Mouse (Mus musculus) C2C12 (cell line): ENCODE data around the gene Adgrl2. TPM values are rescaled to one million over a fixed set of nuclear protein-coding genes. Genes with fewer than 3 reads are reported as not detected.

ENCODE experiments used
- H3K27me3 ChIP-seq: one replicate; pipeline ENCODE4 v1.6.1; 2011; ENCODE audit not compliant: control insufficient read depth, insufficient read depth, insufficient read length
- H3K36me3 ChIP-seq: one replicate; pipeline ENCODE4 v1.6.1; 2011; ENCODE audit not compliant: control insufficient read depth, insufficient read depth
- H3K4me3 ChIP-seq: one replicate; pipeline ENCODE4 v1.5.1; 2011; ENCODE audit warnings: mild to moderate bottlenecking, control low read depth; ENCODE audit not compliant: poor library complexity, insufficient read depth, severe bottlenecking
- H3K79me2 ChIP-seq: one replicate; pipeline ENCODE4 v1.6.1; 2011; ENCODE audit not compliant: control insufficient read depth, insufficient read depth
- H3K79me3 ChIP-seq: one replicate; pipeline ENCODE4 v1.6.1; 2011; ENCODE audit warnings: low read depth, control low read depth
- H3ac ChIP-seq: one replicate; pipeline ENCODE3; 2011; ENCODE audit warnings: low read depth; ENCODE audit not compliant: control insufficient read depth, insufficient read length
- CEBPB ChIP-seq: IDR thresholded peaks from one replicate; pipeline ENCODE4 v1.6.1; 2011; ENCODE audit warnings: low read depth, mild to moderate bottlenecking, control low read depth, moderate library complexity
- CTCF ChIP-seq: IDR thresholded peaks from one replicate; pipeline ENCODE4 v1.5.1; 2011; ENCODE audit not compliant: control insufficient read depth, insufficient read depth, insufficient read length
- FOSL1 ChIP-seq: IDR thresholded peaks from one replicate; pipeline ENCODE4 v1.8.0; 2011; ENCODE audit warnings: mild to moderate bottlenecking, low read length; ENCODE audit not compliant: poor library complexity, insufficient read depth, severe bottlenecking
- MAX ChIP-seq: IDR thresholded peaks from one replicate; pipeline ENCODE4 v1.6.1; 2011; ENCODE audit warnings: mild to moderate bottlenecking, control low read depth
- MYOD1 ChIP-seq: IDR thresholded peaks from one replicate; pipeline ENCODE4 v1.6.1; 2011; ENCODE audit warnings: low read depth; ENCODE audit not compliant: control insufficient read depth, insufficient read length
- MYOG ChIP-seq: IDR thresholded peaks from one replicate; pipeline ENCODE4 v1.6.1; 2011; ENCODE audit not compliant: control insufficient read depth, insufficient read length; ENCODE audit errors: extremely low read depth
- USF1 ChIP-seq: IDR thresholded peaks from one replicate; pipeline ENCODE4 v1.6.1; 2011; ENCODE audit warnings: low read depth, mild to moderate bottlenecking, control low read depth, moderate library complexity
- polyA plus RNA-seq: library from polyadenylated mRNA; unstranded; fragments of >200 nt; fragmentation: generic; extraction: Trizol; gene quantifications from one replicate; pipeline ENCODE4 v1.2.1, GENCODE M21; 2012; ENCODE audit warnings: missing spikeins

Adgrl2 gene
- polyA plus RNA-seq, 1 experiment = 19.9 TPM

- Histone ChIP-seq H3K27me3 (no peaks in the 10 kb centered on the region), H3K36me3 (no peaks in the 10 kb centered on the region), H3ac (no peak overlapping the region), H3K79me3 (peaks cover 38% of the 10 kb centered on the region), H3K79me2 (peaks cover 72% of the 10 kb centered on the region), H3K4me3 (no peak overlapping the region)
- TF ChIP-seq FOSL1 = peak; percentile 45
- peak; percentile 93 for TF ChIP-seq CEBPB
- no peak for TF ChIP-seq MYOD1
These were observed 71.9 kb downstream of the Adgrl2 start for GRCm38 (mm10) chr3:148918425-148918824.

- Histone ChIP-seq H3K27me3 (no peaks in the 10 kb centered on the region), H3K79me2 (peaks cover 78% of the 10 kb centered on the region), H3K4me3 (no peak overlapping the region), H3K79me3 (peaks cover 37% of the 10 kb centered on the region), H3K36me3 (no peaks in the 10 kb centered on the region), H3ac (no peak overlapping the region)
- TF ChIP-seq MAX (no peak), MYOD1 (no peak), MYOG (no peak), USF1 (no peak), CEBPB (no peak), FOSL1 (no peak), CTCF (no peak)
These were observed 72.5 kb downstream of the Adgrl2 start for GRCm38 (mm10) chr3:148917837-148918236.

GRCm38 (mm10) chr3:148916226-148916625 is 74.1 kb downstream of the Adgrl2 start:
- H3K27me3 ChIP-seq = no peaks in the 10 kb centered on the region
- no peak overlapping the region for H3K4me3 ChIP-seq
- no peak overlapping the region for H3ac ChIP-seq
- H3K79me2 ChIP-seq = peaks cover 79% of the 10 kb centered on the region
- no peak for TF ChIP-seq MYOD1
- no peak for TF ChIP-seq MYOG
- no peak for TF ChIP-seq USF1
- TF ChIP-seq CEBPB = no peak
- TF ChIP-seq FOSL1 = no peak
- TF ChIP-seq CTCF = no peak
- no peak for TF ChIP-seq MAX
- peaks cover 31% of the 10 kb centered on the region for H3K79me3 ChIP-seq
- H3K36me3 ChIP-seq = no peaks in the 10 kb centered on the region

DNA sequence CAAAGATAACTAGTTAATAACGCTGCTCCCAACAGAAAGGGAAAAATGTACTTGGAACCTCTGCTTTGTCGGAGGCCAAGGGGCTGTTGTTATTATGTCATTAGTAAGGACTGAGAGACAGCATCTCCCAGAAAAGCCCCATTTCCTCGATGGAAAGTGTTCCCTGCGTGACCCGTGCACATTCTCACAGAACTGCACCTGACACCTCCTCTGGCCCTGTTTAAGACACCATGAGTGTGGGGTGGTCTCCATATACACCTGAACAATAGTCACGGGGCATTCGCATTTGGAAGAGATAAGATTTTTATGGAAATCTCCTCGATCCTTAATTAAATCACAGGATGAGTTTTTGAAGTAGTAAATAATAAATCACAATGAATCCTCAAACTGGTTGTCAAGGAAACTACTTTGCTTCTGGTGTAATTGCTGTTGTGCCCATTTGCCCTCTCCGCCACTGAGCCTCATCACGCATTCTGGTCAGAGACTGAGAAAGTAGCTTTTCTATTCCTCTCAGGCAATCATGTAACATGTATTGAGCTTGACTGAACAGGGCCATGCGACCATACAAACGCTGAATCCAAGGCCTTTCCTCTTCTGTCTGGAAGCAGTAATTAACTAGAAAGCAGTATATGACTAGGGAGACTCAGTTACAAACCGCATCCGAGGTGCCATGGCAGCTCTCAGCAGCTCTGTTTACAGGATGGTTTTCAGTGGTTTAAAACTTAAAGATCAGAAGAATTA is 77.2 kb downstream of the Adgrl2 start:
- no peak overlapping the region for H3ac ChIP-seq
- no peaks in the 10 kb centered on the region for H3K36me3 ChIP-seq
- peaks cover 36% of the 10 kb centered on the region for H3K79me3 ChIP-seq
- no peak overlapping the region for H3K4me3 ChIP-seq
- TF ChIP-seq USF1 = no peak
- TF ChIP-seq MYOG = no peak
- no peak for TF ChIP-seq CEBPB
- TF ChIP-seq FOSL1 = no peak
- TF ChIP-seq CTCF = no peak
- TF ChIP-seq MYOD1 = no peak
- no peak for TF ChIP-seq MAX
- no peaks in the 10 kb centered on the region for H3K27me3 ChIP-seq
- peaks cover 67% of the 10 kb centered on the region for H3K79me2 ChIP-seq

GRCm38 (mm10) chr3:148912536-148912935 is 77.8 kb downstream of the Adgrl2 start:
- Histone ChIP-seq H3K27me3 (no peaks in the 10 kb centered on the region), H3K36me3 (no peaks in the 10 kb centered on the region), H3ac (no peak overlapping the region), H3K4me3 (no peak overlapping the region), H3K79me2 (peaks cover 63% of the 10 kb centered on the region), H3K79me3 (peaks cover 32% of the 10 kb centered on the region)
- no peak for TF ChIP-seq CTCF
- no peak for TF ChIP-seq FOSL1
- TF ChIP-seq USF1 = no peak
- TF ChIP-seq MYOD1 = no peak
- no peak for TF ChIP-seq CEBPB
- TF ChIP-seq MYOG = no peak
- no peak for TF ChIP-seq MAX

DNA sequence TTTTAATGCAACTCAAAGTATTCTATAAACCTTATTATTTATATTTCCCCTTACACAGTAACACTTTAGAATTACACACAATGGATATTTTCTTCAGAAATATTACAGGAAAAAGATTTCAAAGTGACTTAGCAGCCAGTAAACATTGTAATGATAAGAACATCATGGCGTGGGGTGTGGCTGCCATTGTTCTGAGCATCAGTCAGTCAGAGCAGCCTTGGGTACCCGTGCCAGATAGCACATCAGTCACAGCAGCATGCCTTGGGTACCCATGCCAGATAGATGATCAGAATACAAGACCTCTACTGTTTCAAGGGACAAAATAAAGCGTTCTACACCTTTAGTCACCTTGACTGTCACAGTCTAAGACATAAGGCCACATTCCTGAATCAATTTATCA is 82.5 kb downstream of the Adgrl2 start:
- Histone ChIP-seq H3K79me3 (peaks cover 19% of the 10 kb centered on the region), H3ac (no peak overlapping the region), H3K36me3 (peaks cover 3% of the 10 kb centered on the region), H3K79me2 (peaks cover 50% of the 10 kb centered on the region), H3K27me3 (no peaks in the 10 kb centered on the region), H3K4me3 (no peak overlapping the region)
- TF ChIP-seq FOSL1 = no peak
- no peak for TF ChIP-seq USF1
- TF ChIP-seq CTCF = no peak
- no peak for TF ChIP-seq CEBPB
- no peak for TF ChIP-seq MYOG
- no peak for TF ChIP-seq MAX
